ENCODE assay signal across 9 mouse cellular contexts in the genomic region with DNA sequence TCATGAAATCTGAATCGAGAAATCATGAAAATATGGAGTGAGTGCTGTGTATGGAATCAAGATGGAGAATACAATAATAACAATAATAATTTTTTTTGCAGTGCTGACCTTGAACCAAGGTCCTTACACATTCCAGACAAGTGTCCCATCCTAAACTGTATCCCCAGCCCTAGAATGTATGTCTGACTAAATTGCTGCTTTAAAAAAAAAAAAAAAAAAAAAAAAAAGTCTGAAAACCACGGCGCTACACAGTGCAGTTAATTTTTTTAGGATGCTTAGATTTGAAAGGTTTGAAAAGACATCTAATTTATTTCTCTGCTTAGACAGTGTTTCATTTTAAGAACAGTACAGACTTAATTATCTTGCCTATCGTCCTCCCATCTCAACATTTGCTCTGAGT. TPM values are rescaled to one million over a fixed set of nuclear protein-coding genes. Genes with fewer than 3 reads are reported as not detected.
DNase-seq lines count a peak whose midpoint lies in the region; ATAC-seq lines count a peak whose summit lies in the region.
"Had no signal": no experiment of that assay in that cellular context is flagged by ENCODE, and none has a peak within 500 bp of the region (broad histone marks: within the 10 kb centered on the region; RNA-seq: fewer than 3 reads in every experiment).

No protein-coding gene starts in this region.

- no peaks in the 10 kb centered on the region for H3K27me3 ChIP-seq in heart, embryonic 15.5 days
- H3K27me3 ChIP-seq in embryonic facial prominence, embryonic 12.5 days, result no peaks in the 10 kb centered on the region
- no peaks in the 10 kb centered on the region for H3K27me3 ChIP-seq in hindbrain, embryonic 16.5 days (replicated peaks; ENCODE audit: control insufficient read depth, insufficient read depth, low read length)
- no peaks in the 10 kb centered on the region for H3K27me3 ChIP-seq in midbrain, embryonic 12.5 days

- H3K9ac ChIP-seq in heart, embryonic 15.5 days, result peak overlapping the region; percentile 69; the same call in 1 of the 2 replicates
- 0 out of 2 replicates have a peak overlapping the region, but pooled peaks have one; percentile 80 for H3K9ac ChIP-seq in embryonic facial prominence, embryonic 12.5 days
- no peak overlapping the region for H3K9ac ChIP-seq in hindbrain, embryonic 16.5 days (ENCODE audit: low read depth, low read length)
- peak overlapping the region; percentile 80; the same call in 1 of the 2 replicates for H3K9ac ChIP-seq in midbrain, embryonic 12.5 days (replicated peaks)

- H3K36me3 ChIP-seq in heart, embryonic 15.5 days, result no peaks in the 10 kb centered on the region
- H3K36me3 ChIP-seq in embryonic facial prominence, embryonic 12.5 days, result no peaks in the 10 kb centered on the region
- no peaks in the 10 kb centered on the region for H3K36me3 ChIP-seq in hindbrain, embryonic 16.5 days (ENCODE audit: control insufficient read depth, insufficient read depth, low read length)
- no peaks in the 10 kb centered on the region for H3K36me3 ChIP-seq in midbrain, embryonic 12.5 days

- H3K4me2 ChIP-seq in heart, embryonic 15.5 days, result peak overlapping the region; percentile 66
- H3K4me2 ChIP-seq in embryonic facial prominence, embryonic 12.5 days (replicated peaks), result peak overlapping the region; percentile 68; the same call in 1 of the 2 replicates
- H3K4me2 ChIP-seq in hindbrain, embryonic 16.5 days (ENCODE audit: low read length), result peak overlapping the region; percentile 57
- H3K4me2 ChIP-seq in midbrain, embryonic 12.5 days (replicated peaks), result peak overlapping the region; percentile 57

- peak overlapping the region; percentile 82; the same call in 1 of the 2 replicates for H3K27ac ChIP-seq in heart, embryonic 15.5 days
- no peak overlapping the region for H3K27ac ChIP-seq in embryonic facial prominence, embryonic 12.5 days
- no peak overlapping the region; the same call in 1 of the 2 replicates for H3K27ac ChIP-seq in hindbrain, embryonic 16.5 days (ENCODE audit: low read depth, low read length)
- H3K27ac ChIP-seq in midbrain, embryonic 12.5 days (replicated peaks), result peak overlapping the region; percentile 87; the same call in 1 of the 2 replicates

- peak overlapping the region; percentile 62 for H3K4me3 ChIP-seq in heart, embryonic 15.5 days
- peak overlapping the region; percentile 60; the same call in 1 of the 2 replicates for H3K4me3 ChIP-seq in embryonic facial prominence, embryonic 12.5 days
- H3K4me3 ChIP-seq in hindbrain, embryonic 16.5 days (ENCODE audit: low read length), result peak overlapping the region; percentile 47
- H3K4me3 ChIP-seq in midbrain, embryonic 12.5 days, result peak overlapping the region; percentile 61

- 84% methylated on average over 4 of the region's 4 CpGs for WGBS in heart, embryonic 15.5 days
- 77% methylated on average over 4 of the region's 4 CpGs for WGBS in embryonic facial prominence, embryonic 12.5 days
- WGBS in hindbrain, embryonic 16.5 days, result 61% methylated on average over 4 of the region's 4 CpGs
- WGBS in midbrain, embryonic 12.5 days, result 86% methylated on average over 4 of the region's 4 CpGs

- H3K9me3 ChIP-seq in heart, embryonic 15.5 days (replicated peaks), result no peaks in the 10 kb centered on the region
- H3K9me3 ChIP-seq in embryonic facial prominence, embryonic 12.5 days, result no peaks in the 10 kb centered on the region
- H3K9me3 ChIP-seq in hindbrain, embryonic 16.5 days (ENCODE audit: control insufficient read depth, low read length), result no peaks in the 10 kb centered on the region
- H3K9me3 ChIP-seq in midbrain, embryonic 12.5 days, result no peaks in the 10 kb centered on the region

- peaks cover 11% of the 10 kb centered on the region for H3K4me1 ChIP-seq in heart, embryonic 15.5 days (replicated peaks)
- H3K4me1 ChIP-seq in embryonic facial prominence, embryonic 12.5 days, result no peaks in the 10 kb centered on the region
- no peaks in the 10 kb centered on the region for H3K4me1 ChIP-seq in hindbrain, embryonic 16.5 days (ENCODE audit: control insufficient read depth, insufficient read depth, low read depth, low read length)
- 0 out of 2 replicates have a peak, but pooled peaks cover 3% of the 10 kb centered on the region for H3K4me1 ChIP-seq in midbrain, embryonic 12.5 days

- no peak for DNase-seq in heart, adult 8-10 months (ENCODE audit: low spot score)
- no peak for DNase-seq in cerebellum, adult 9-11 months
- DNase-seq in left cerebral cortex, adult 8-10 months (ENCODE audit: low spot score in 2 of 2), result no peak
- DNase-seq: lung, adult 2 months had no signal

- no peak for ATAC-seq in heart, embryonic 15.5 days (replicated peaks; ENCODE audit: insufficient number of reproducible peaks, insufficient read depth, low FRiP score, low read depth)
- no peak for ATAC-seq in embryonic facial prominence, embryonic 12.5 days (ENCODE audit: insufficient number of reproducible peaks, insufficient read depth, low FRiP score, low TSS enrichment)
- ATAC-seq in hindbrain, embryonic 16.5 days, result peak; percentile 67
- no peak for ATAC-seq in midbrain, embryonic 12.5 days (ENCODE audit: low FRiP score, low read depth)
- ATAC-seq in megakaryocyte progenitor cell, adult 5-6 weeks (replicated peaks; ENCODE audit: poor library complexity), result no peak

RNA-seq across cellular contexts. Expression of gene Pogz, which starts 15.3 kb away (rescaled TPM):
- polyA plus RNA-seq in heart, embryonic 15.5 days (2015; fragmentation: Nextera tagmentation; extraction: Ambion mirVana), result 8.5 and 10.2 TPM in 2 replicates
- total RNA-seq in heart, adult 8-10 months (2022), result 10 to 100 TPM; 15.4 to 21.3 (median 18.7) TPM
- polyA plus RNA-seq in embryonic facial prominence, embryonic 12.5 days (2016; fragmentation: Nextera tagmentation; extraction: Ambion mirVana), result 20.4 and 22.9 TPM in 2 replicates
- 16.4 and 17.3 TPM in 2 replicates for polyA plus RNA-seq in hindbrain, embryonic 16.5 days (2015; fragmentation: Nextera tagmentation; extraction: Ambion mirVana)
- polyA plus RNA-seq in midbrain, embryonic 12.5 days (2016; fragmentation: Nextera tagmentation; extraction: Ambion mirVana), result 26.5 and 27.1 TPM in 2 replicates
- 31.3 and 35.8 TPM in 2 replicates for total RNA-seq in megakaryocyte progenitor cell, adult 5-6 weeks (2015)
- 13.5 and 15.3 TPM in 2 replicates for total RNA-seq in megakaryocyte progenitor cell, adult 5-6 weeks (2017)
- 10 to 100 TPM; 52.5 to 66.4 (median 60.5) TPM for total RNA-seq in left cerebral cortex, adult 8-10 months (2022)

RNA-seq across cellular contexts. Expression of gene Cgn, which starts 35.8 kb away (rescaled TPM):
- polyA plus RNA-seq in heart, embryonic 15.5 days (2015; fragmentation: Nextera tagmentation; extraction: Ambion mirVana), result 1.4 and 4.7 TPM in 2 replicates
- total RNA-seq in heart, adult 8-10 months (2022), result under 1 TPM; 0.37 to 0.85 (median 0.54) TPM
- 7.2 and 8.1 TPM in 2 replicates for polyA plus RNA-seq in embryonic facial prominence, embryonic 12.5 days (2016; fragmentation: Nextera tagmentation; extraction: Ambion mirVana)
- 14.4 and 15.4 TPM in 2 replicates for polyA plus RNA-seq in hindbrain, embryonic 16.5 days (2015; fragmentation: Nextera tagmentation; extraction: Ambion mirVana)
- 4.7 and 5.0 TPM in 2 replicates for polyA plus RNA-seq in midbrain, embryonic 12.5 days (2016; fragmentation: Nextera tagmentation; extraction: Ambion mirVana)
- not detected in 2 replicates for total RNA-seq in megakaryocyte progenitor cell, adult 5-6 weeks (2015)
- total RNA-seq in megakaryocyte progenitor cell, adult 5-6 weeks (2017), result not detected in 2 replicates
- total RNA-seq in left cerebral cortex, adult 8-10 months (2022), result 1 to 10 TPM; 3.5 to 5.2 (median 4.3) TPM

Comparison
In these comparisons a context has a peak if more than half of its experiments do, and no peak if none do; other contexts are left out.
1. H3K27ac ChIP-seq: peak in heart, embryonic 15.5 days (single experiment) and midbrain, embryonic 12.5 days (single experiment); none in embryonic facial prominence, embryonic 12.5 days (single experiment) and hindbrain, embryonic 16.5 days (single experiment).
2. Peak in every context shown above with its lines, with median percentiles within 50 percentile points of each other: H3K4me2 ChIP-seq and H3K4me3 ChIP-seq.